Mouse (Mus musculus) liver, postnatal 0 days (tissue): ENCODE measurements around the gene Chchd4.

Experiments used
- CTCF ChIP-seq: sonication (generic); IDR thresholded peaks from 2 replicates; pipeline ENCODE4 v1.5.1; 2016; ENCODE audit warnings: antibody characterized with exemption, low read depth
- EP300 ChIP-seq: IDR thresholded peaks from 2 replicates; pipeline ENCODE4 v1.6.1; 2016; ENCODE audit warnings: antibody characterized with exemption, low read depth, mild to moderate bottlenecking

DNA sequence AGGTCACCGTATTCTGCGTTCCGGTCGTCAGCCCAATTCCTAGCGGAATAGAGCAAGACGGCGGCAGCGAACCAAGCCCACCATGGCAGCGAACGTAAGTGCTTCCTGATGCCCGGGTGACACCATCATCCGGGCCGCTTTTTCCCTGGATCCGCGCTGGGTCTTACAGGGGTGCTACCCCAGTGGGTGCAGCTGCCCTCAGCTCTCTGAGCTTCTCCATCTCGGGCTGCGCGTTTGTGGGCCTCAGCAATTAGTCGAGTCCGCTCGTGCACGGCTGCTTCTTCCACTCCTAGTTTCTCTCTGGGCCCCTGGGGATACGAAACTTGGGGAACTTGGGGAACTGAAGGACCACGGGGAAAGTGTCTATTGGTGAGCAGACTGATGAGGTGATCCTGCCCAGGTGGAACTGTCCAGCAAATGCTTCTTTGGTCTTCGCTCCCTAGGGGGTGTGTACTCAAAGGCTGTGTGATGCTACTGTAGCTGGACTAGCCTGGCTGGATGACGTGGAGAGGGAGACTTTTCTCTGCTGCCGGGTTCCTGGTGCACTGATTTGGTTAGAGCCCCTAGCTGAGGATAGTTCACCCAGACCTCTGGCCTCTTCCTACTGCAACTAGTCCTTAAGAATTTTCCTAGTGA, 577 bp upstream of the Chchd4 start:
- no peak for TF ChIP-seq CTCF
- TF ChIP-seq EP300, result no peak
